Mouse (Mus musculus) ES-E14 (cell line): Measurements from ENCODE around the gene Pacsin3.

Source experiments
- CHD2 ChIP-seq: IDR thresholded peaks from 2 replicates; pipeline ENCODE4 v1.6.1; 2014; ENCODE audit warnings: mild to moderate bottlenecking, low read depth, low read length, inconsistent platforms
- HCFC1 ChIP-seq: IDR thresholded peaks from 2 replicates; pipeline ENCODE4 v1.6.1; 2012; ENCODE audit warnings: low read length, inconsistent platforms, borderline replicate concordance; ENCODE audit not compliant: insufficient read depth

DNA sequence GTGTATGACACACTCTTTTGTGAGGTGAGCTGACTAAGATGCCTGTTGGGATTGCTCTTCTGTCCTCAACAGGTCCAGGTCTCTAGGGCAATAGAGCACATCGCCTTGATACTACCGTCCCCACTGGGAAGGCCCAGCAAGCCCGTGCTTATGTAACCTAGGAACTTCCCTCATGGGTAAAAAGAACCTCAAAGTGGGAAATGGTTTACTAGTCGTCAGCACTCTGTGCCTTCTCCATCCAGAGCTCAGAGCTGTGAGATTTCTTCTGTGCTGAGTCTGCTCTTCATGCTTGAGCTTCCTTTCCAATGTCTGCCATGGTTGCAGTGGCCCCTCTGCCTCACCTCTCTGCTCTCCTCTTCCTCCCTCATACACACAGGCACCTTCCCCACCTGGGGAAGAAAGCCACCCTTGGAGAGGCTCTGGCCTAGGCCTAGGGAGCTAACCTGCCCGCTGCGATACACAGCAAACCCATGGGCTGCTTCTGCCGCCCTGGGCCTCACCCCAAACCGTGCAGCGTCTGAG lies 49.4 kb upstream of the Pacsin3 start:
- TF ChIP-seq HCFC1 (no peak), CHD2 (no peak)
